ENCODE assay signal across 14 mouse cellular contexts in genomic region chr2:125749330-125749729, GRCm38 (mm10).
"Had no signal": no experiment of that assay in that cellular context is flagged by ENCODE, and none has a peak within 500 bp of the region (broad histone marks: within the 10 kb centered on the region; RNA-seq: fewer than 3 reads in every experiment).

No protein-coding gene starts in this region.

- ATAC-seq: midbrain, embryonic 16.5 days had no signal

- DNase-seq: lung, adult 18-20 months; lung, embryonic 14.5 days; lung, postnatal 10 days; lung, postnatal 4 days; midbrain, embryonic 14.5 days; retina, postnatal 1 day; right cerebral cortex, adult 18-20 months; right cerebral cortex, postnatal 25 days; right cerebral cortex, postnatal 4 days; spleen, adult 18-20 months; thymus, adult 18-20 months; thymus, postnatal 14 days; thymus, postnatal 36 days had no signal
